8 mouse cellular contexts compared by ENCODE assay signal in the genomic region with DNA sequence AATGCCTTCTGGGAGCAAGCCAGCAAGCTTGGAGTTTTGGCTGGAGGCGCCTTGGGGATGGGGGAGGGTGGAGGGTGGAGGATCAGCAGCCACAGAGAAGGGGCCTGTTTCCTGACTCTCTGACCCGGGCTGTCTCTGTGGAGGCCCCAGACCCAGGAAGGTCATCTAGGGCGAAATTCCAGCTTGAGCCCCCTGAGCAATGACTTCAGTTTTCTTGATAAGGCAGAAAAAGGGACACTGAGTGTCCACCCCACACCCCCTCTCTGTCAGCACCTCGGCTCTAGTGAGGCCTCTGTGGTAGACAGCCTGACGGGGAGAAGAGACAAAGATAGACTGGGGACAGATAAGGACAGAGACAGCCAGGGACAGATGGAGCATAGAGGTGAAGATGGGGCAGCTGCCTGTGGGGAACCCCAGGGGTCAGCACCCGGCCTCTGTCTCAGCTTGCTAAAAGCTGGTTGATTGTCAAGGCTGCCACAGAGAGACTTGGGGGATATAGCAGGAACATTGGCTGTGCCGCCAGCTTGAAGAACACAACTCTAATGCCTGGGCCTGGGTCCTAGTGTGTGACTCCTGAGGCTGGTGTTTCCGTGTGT.
A peak's percentile ranks its signal among the peaks of the same experiment; 100 is the strongest.
DNase-seq lines count a peak whose midpoint lies in the region; ATAC-seq and TF ChIP-seq lines count a peak whose summit lies in the region.

No protein-coding gene starts in this region.

- no peak for TF ChIP-seq CTCF in MEL (IDR thresholded peaks at IDR 0.05 in 2 of 3, conservative IDR thresholded peaks at IDR 0.05 in 1 of 3; ENCODE audit: control insufficient read depth in 1 of 3, insufficient read depth in 1 of 3, low read depth in 2 of 3, low read length in 3 of 3, poor library complexity in 1 of 3, severe bottlenecking in 1 of 3)

- 0 out of 2 replicates have a peak, but pooled peaks have one; percentile 2 for ATAC-seq in kidney, embryonic 14.5 days (ENCODE audit: low FRiP score, low TSS enrichment)
- ATAC-seq in megakaryocyte, adult 5-6 weeks (ENCODE audit: poor library complexity, severe bottlenecking) = no peak

- no peak for TF ChIP-seq POLR2A in MEL (IDR thresholded peaks at IDR 0.05; ENCODE audit: control insufficient read depth in 1 of 2, insufficient read depth in 1 of 2, low read depth in 1 of 2, low read length in 2 of 2, poor library complexity in 1 of 2)

- no peak for DNase-seq in kidney, adult 8-10 months
- DNase-seq in MEL (ENCODE audit: low read depth, low spot score) = no peak
- DNase-seq in heart, adult 18-20 months = peak; percentile 67 to 73
- DNase-seq in limb, embryonic 10.5 days (ENCODE audit: low spot score) = no peak
- no peak for DNase-seq in left cerebral cortex, postnatal 14 days (ENCODE audit: low spot score in 2 of 2)
- no peak for DNase-seq in frontal cortex, postnatal 14 days (ENCODE audit: low spot score in 2 of 2)

- H3K79me2 ChIP-seq in MEL (ENCODE audit: control insufficient read depth, insufficient read depth, low read length, poor library complexity) = no peaks in the 10 kb centered on the region

- peaks cover 5% of the 10 kb centered on the region; the same call in 1 of the 2 replicates for H3K4me1 ChIP-seq in kidney, embryonic 14.5 days (ENCODE audit: control insufficient read depth, insufficient read depth, low read length)
- H3K4me1 ChIP-seq in MEL (ENCODE audit: control insufficient read depth in 1 of 2, insufficient read depth in 2 of 2, low read length in 2 of 2) = peaks cover 0 to 5% of the 10 kb centered on the region in 2 experiments; a peak in 1 of 4 replicates
- peaks cover 9% of the 10 kb centered on the region for H3K4me1 ChIP-seq in limb, embryonic 10.5 days

- TF ChIP-seq EP300 in MEL (IDR thresholded peaks at IDR 0.05; ENCODE audit: low read depth in 1 of 2, low read length in 2 of 2) = no peak

- no peak overlapping the region for H3K4me2 ChIP-seq in kidney, embryonic 14.5 days (replicated peaks; ENCODE audit: low read depth, low read length)

- H3K27ac ChIP-seq in kidney, embryonic 14.5 days (ENCODE audit: low read depth, low read length) = no peak overlapping the region
- H3K27ac ChIP-seq in MEL (ENCODE audit: control insufficient read depth, low read depth, low read length) = no peak overlapping the region
- peak overlapping the region; percentile 67 for H3K27ac ChIP-seq in limb, embryonic 10.5 days

- H3K27me3 ChIP-seq in kidney, embryonic 14.5 days (ENCODE audit: control insufficient read depth, insufficient read depth, low read length) = no peaks in the 10 kb centered on the region
- peaks cover 0 to 2% of the 10 kb centered on the region in 2 experiments; a peak in 1 of 4 replicates for H3K27me3 ChIP-seq in MEL (ENCODE audit: control insufficient read depth in 1 of 2, insufficient read depth in 2 of 2, low read length in 2 of 2)
- H3K27me3 ChIP-seq in limb, embryonic 10.5 days (ENCODE audit: low read depth, poor library complexity, severe bottlenecking) = no peaks in the 10 kb centered on the region

- no peak for TF ChIP-seq RAD21 in MEL (IDR thresholded peaks at IDR 0.05; ENCODE audit: low read depth, low read length)

- WGBS in kidney, embryonic 14.5 days = 55% methylated on average over 8 of the region's 8 CpGs
- WGBS in limb, embryonic 10.5 days = 60% methylated on average over 8 of the region's 8 CpGs

- H3K4me3 ChIP-seq in kidney, embryonic 14.5 days (ENCODE audit: low read length) = no peak overlapping the region
- no peak overlapping the region for H3K4me3 ChIP-seq in MEL (ENCODE audit: control insufficient read depth in 1 of 2, insufficient read depth in 1 of 2, low read depth in 2 of 2, low read length in 2 of 2)
- no peak overlapping the region for H3K4me3 ChIP-seq in limb, embryonic 10.5 days

- no peaks in the 10 kb centered on the region for H3K9me3 ChIP-seq in kidney, embryonic 14.5 days (ENCODE audit: control insufficient read depth, low read length)
- H3K9me3 ChIP-seq in MEL (replicated peaks; ENCODE audit: insufficient read depth, low read length) = no peaks in the 10 kb centered on the region
- H3K9me3 ChIP-seq in limb, embryonic 10.5 days (replicated peaks) = no peaks in the 10 kb centered on the region

- intact Hi-C loops in left cerebral cortex, postnatal 14 days (cut with DNase I) = loop anchor here (2.0 to 10.0 kb wide), 3 partner anchors 145 to 517 kb away; no protein-coding TSS in a partner anchor

- 0 out of 2 replicates have a peak, but pooled peaks cover 2% of the 10 kb centered on the region for H3K36me3 ChIP-seq in kidney, embryonic 14.5 days (ENCODE audit: control insufficient read depth, insufficient read depth, low read length)
- no peaks in the 10 kb centered on the region for H3K36me3 ChIP-seq in MEL (ENCODE audit: control insufficient read depth in 1 of 2, insufficient read depth in 2 of 2, low read length in 2 of 2)
- peaks cover 7% of the 10 kb centered on the region for H3K36me3 ChIP-seq in limb, embryonic 10.5 days

- H3K9ac ChIP-seq in kidney, embryonic 14.5 days (ENCODE audit: low read depth, low read length) = no peak overlapping the region
- H3K9ac ChIP-seq in MEL (ENCODE audit: control insufficient read depth, low read depth, low read length, poor library complexity, severe bottlenecking) = no peak overlapping the region

TF ChIP-seq in MEL, 35 proteins besides CTCF, POLR2A, EP300 and RAD21:
- TF ChIP-seq KAT2A (conservative IDR thresholded peaks at IDR 0.05; ENCODE audit: low read depth, low read length) (no peak), NELFE (IDR thresholded peaks at IDR 0.05; ENCODE audit: low read depth, low read length) (no peak), GATA1 (IDR thresholded peaks at IDR 0.05; ENCODE audit: low read depth, low read length) (0 out of 2 replicates have a peak, but pooled peaks have one; percentile 25), SMC3 (IDR thresholded peaks at IDR 0.05; ENCODE audit: low read depth, low read length) (0 out of 2 replicates have a peak, but pooled peaks have one; percentile 9), UBTF (IDR thresholded peaks at IDR 0.05; ENCODE audit: borderline replicate concordance, insufficient read depth, low read depth, low read length) (no peak), ZC3H11A (IDR thresholded peaks at IDR 0.05; ENCODE audit: low read depth, low read length) (no peak), USF2 (IDR thresholded peaks at IDR 0.05; ENCODE audit: borderline replicate concordance in 1 of 2, insufficient read depth in 1 of 2, low read depth in 1 of 2, low read length in 2 of 2) (no peak), ELF1 (IDR thresholded peaks at IDR 0.05; ENCODE audit: low read depth, low read length) (no peak)

Comparison
In these comparisons a context has a peak if more than half of its experiments do, and no peak if none do; other contexts are left out.
1. DNase-seq: peak in heart, adult 18-20 months (2 of 2); none in kidney, adult 8-10 months (0 of 2), MEL (single experiment), limb, embryonic 10.5 days (single experiment), left cerebral cortex, postnatal 14 days (0 of 2) and frontal cortex, postnatal 14 days (0 of 2).